Mouse (Mus musculus) right cerebral cortex, postnatal 36 days (tissue): ENCODE results near the gene Cyp4a32.
"Not testable (repeated sequence)": the region's sequence is repeated elsewhere in the genome, so short reads cannot be mapped to it uniquely, and the experiment has no call there.

ENCODE experiments used
- DNase-seq, 2 experiments: peaks; one replicate each; pipeline ENCODE4 v3.0.0; 2022; ENCODE audit warnings: low spot score in 2 of 2, mixed read lengths in 1 of 2

The Cyp4a32 gene

DNA sequence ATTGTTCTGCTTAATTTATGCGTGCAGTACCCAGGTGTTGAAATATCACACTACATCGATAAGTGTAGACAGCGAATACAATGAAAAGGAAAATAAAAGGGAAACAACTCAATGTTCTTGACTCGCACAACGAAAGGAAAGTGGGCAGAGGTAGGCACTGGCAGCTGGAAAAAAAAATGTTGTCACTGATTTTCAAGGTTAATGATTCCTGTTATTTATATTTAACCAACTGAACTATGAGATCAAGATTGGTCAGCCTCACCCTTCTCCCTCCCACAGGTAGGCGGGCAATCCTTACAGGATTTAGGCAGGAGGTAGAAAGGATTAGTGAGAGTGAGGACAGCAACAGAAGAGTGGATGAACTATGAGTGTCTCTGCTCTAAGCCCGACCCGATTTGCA lies at the start of gene Cyp4a32:
TSS of gene Cyp4a32 (plus strand) at position 359 of the 400 bp plus-strand sequence.
- not testable (repeated sequence) for DNase-seq

DNA sequence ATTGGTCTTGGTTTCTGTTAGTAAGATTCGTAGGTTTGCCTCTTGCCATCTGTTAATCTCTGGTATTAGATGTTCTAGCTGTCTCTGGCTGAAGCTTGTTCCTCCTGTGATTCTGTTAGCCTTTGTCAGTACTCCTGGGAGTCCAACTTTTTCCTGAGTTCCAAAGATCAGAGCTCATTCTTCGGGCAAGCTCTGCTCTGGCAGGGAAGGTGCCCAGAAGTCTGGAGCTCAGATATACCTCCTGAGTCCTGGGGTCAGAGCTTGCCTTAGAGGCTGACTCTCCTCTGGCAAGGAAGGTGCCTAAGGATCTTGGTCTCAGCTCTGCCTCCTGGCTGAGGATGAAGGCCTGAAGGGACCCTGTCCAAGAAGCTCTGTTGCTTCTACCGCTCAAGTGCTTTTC lies 48.0 kb upstream of the Cyp4a32 start:
- no peak for DNase-seq

DNA sequence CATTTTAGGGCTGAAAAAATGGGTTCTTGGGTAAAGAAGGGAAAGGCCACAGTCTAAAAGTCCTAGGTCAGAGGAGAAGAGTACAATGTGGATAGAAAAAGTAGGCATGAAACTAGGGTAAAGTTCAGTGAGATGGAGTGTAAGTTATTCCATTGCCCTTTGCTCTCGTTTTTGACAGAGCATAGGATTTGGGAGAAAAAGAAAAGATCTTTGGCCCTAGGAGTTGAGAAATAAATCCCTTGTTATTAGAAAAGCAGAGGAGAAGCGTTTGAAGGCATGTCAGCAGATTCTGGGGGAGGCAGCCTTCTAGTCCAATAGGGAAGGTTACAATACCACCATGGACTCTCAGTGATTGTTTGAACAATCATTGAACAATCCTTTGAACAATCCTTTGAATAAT lies 45.3 kb upstream of the Cyp4a32 start:
- no peak for DNase-seq

GRCm38 (mm10) chr4:115557861-115558561 lies 42.8 kb upstream of the Cyp4a32 start:
- DNase-seq, result no peak

DNA sequence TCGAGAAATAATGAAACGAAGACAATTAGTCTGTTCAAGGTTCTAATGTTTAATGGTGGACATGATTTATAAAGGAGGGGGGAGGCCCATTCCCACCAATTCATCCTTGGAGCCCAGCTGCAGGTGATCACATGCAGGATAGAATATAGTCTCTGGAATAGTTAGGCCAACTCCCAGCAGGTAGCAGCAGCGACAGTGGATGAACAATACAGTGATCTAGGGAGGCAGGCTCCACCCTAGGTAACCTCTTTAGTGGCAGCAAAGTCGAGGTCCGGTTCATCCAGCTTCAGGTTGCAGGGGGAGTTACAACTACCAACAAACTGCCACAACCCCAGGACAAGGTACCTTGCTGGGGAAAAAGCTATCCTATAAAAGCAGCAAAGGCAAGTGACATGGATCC lies 39.5 kb upstream of the Cyp4a32 start:
- DNase-seq, result not testable (repeated sequence)

GRCm38 (mm10) chr4:115563401-115563800 lies 37.4 kb upstream of the Cyp4a32 start, which contains the start of gene Cyp4a31:
Gene Cyp4a31 (plus strand): TSS chr4:115563649.
- no peak for DNase-seq

DNA sequence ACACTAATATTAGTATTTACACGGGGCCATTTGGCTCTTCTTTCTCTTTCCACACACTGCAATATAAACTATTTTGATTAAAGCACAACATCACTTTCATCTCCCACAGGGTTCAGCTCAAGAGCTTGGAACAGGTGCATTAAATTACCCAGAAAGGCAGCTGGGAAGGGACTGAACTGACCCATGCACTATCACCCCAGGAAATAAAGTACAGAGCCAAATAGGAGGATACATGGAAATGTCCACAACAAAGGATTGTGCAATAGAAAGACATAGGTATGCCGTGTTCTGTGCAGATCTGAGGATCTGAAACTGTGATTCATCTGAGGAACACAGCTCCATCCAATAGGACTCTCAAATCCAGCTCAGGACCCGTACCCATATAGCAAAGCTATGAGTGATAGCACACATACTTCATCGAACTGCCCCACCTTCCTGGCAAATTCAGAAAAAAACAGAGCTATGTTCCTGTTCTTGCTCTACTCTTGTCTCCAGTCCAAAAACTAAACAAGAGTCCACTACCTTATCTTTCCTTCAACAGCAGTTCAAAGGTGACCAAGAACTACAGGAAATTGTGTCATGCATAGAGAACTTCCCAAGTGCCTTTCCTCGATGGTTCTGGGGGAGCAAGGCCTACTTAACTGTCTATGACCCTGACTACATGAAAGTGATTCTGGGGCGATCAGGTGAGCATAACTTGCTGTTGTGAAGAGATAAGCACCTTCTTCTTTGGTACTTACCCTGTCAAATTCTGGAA lies 36.1 kb upstream of the Cyp4a32 start:
- DNase-seq, result not testable (repeated sequence)

DNA sequence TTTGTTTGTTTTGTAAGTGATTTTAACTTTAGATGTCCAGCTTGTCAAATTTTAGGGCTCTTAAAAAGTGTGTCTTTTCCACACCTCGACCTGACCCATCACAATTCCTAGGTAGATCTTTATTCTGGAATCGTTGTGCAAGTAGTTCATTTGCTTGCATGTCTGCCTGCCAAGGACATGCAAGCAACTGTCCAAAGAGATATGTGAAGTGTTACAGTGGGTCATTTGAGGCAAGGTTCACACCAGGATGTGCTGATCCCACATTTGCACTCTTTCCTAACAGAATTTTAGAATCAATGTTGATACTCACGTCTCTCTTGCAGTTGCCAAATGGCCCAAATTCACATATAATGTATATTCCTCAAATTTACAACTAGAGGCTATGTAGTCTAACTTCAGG lies 25.5 kb upstream of the Cyp4a32 start:
- no peak for DNase-seq

DNA sequence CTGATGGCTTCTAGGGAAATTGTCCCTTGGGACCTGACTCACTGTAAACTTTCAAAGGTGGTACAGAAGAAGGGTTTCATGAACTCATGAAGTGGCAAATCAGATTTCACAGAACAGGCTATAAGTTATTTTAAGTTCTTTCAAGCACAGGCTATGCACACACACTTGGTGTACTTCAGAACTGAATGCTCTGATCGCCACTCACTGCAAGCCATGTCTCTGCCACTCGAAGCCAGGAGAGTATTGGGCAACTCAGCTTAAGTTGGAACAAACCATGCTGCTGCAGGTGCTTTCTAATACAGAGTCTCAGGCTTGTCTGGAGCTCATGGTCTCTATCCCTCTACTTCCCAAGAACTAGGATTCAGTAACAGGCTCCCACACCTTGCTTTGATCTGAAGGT lies 25.0 kb upstream of the Cyp4a32 start:
- DNase-seq, result no peak

GRCm38 (mm10) chr4:115583036-115583435 lies 17.7 kb upstream of the Cyp4a32 start:
- DNase-seq, result no peak

DNA sequence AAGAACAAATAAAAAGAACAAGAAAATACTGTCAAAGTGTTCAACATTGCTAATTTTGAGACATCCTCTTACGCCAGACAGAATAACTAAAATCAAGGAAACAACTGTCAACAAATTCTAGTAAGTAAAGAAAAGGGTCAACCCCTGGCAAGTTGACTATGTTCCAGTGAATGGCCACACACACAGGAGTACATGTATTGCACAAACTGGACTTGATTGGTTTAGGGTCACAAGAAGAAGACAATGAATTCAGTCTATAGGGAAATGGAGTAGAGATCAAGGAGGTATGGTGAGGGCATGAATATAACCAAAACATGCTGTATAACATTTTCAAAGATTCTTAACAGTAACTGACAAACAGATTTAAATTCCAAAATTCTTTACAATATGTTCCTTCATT lies 4.4 kb upstream of the Cyp4a32 start:
- no peak for DNase-seq

- DNase-seq, result no peak
Measured at GRCm38 (mm10) chr4:115596824-115597336, 3.9 kb upstream of the Cyp4a32 start.

DNA sequence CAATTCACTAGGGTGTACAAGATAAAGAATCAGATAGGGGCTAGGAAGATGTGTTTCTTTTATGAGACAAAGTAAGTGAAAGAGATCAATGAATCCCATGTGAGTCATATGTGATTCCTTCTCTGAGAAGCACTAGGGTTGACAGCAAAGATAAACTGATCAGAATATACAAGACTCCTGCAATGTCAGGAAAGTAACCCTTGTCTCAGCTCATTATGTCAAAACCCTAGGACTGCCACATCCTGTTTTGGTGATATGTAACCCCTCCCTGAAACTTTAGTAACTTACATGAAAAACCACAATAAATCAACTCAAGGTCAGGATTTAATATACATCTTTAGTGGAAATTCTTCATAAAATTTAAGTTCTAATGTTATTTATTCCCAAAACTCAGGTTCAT lies 13.2 kb downstream of the Cyp4a32 start:
- DNase-seq, result no peak

DNA sequence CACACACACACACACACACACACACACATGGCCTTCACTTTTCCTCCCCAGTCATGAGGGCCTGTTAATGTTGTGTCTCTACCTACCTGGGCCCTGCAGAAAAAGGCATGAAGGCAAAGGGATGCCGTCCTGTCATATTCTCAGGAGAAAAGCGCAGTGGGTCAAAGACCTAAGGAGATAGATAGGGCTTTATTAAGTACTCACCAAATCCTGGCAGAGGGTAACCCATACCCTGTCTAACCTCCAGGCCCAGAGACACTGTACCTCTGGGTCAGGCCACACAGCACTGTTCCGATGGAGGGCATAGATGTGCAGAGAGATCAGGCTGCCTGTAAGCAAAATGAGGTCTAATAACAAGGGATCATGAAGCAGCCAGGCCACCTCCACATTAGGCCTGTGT lies 24.8 kb downstream of the Cyp4a32 start:
- not testable (repeated sequence) for DNase-seq

DNA sequence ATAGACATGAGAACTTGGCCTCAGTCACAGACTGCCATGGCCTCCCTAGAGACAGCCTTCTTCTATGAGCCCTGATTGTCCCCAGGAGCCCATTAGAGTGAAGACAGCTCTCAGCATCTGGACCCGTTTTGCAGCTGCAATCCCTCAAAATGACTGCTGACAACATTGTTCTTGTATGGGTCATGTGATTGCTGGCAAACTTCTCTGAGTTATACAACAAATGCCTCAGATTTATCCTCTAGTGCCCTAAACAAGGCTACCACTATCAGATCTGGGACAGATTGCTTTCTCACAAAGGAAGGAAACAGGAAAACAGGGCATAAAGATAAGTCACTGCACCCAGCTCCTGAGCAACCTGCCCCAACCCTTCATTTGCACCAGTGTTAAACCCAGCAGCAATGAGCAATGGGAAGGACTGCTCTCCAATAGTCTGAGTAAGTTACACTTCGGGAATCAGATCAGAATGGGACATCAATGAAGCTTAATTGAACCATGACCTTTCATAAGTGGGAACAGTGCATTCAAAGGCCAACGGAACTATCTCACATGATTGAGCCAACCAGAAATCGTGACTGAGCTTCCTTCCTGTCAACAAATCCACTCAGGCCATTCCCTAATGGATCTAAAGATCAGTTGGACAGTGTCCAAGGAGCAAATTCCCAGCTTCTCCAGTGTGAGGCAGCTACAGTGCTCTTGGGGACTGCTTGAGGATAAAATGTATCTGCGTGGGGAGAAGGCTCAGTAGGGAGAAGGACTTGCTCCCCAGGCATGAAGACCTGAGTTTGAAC lies 42.4 kb downstream of the Cyp4a32 start:
- DNase-seq, result no peak

GRCm38 (mm10) chr4:115645371-115645770 lies 44.6 kb downstream of the Cyp4a32 start:
- DNase-seq, result no peak

GRCm38 (mm10) chr4:115647580-115647979 lies 46.8 kb downstream of the Cyp4a32 start, which contains the start of gene Cyp4b1:
Gene Cyp4b1 (minus strand): TSS chr4:115647723.
- no peak for DNase-seq

- no peak for DNase-seq
Measured at GRCm38 (mm10) chr4:115648752-115649151, 48.0 kb downstream of the Cyp4a32 start.

- no peak for DNase-seq
Measured at GRCm38 (mm10) chr4:115649344-115649743, 48.6 kb downstream of the Cyp4a32 start.

- DNase-seq, result peak; percentile 16 to 65
Measured at GRCm38 (mm10) chr4:115650866-115651265, 50.1 kb downstream of the Cyp4a32 start.

DNA sequence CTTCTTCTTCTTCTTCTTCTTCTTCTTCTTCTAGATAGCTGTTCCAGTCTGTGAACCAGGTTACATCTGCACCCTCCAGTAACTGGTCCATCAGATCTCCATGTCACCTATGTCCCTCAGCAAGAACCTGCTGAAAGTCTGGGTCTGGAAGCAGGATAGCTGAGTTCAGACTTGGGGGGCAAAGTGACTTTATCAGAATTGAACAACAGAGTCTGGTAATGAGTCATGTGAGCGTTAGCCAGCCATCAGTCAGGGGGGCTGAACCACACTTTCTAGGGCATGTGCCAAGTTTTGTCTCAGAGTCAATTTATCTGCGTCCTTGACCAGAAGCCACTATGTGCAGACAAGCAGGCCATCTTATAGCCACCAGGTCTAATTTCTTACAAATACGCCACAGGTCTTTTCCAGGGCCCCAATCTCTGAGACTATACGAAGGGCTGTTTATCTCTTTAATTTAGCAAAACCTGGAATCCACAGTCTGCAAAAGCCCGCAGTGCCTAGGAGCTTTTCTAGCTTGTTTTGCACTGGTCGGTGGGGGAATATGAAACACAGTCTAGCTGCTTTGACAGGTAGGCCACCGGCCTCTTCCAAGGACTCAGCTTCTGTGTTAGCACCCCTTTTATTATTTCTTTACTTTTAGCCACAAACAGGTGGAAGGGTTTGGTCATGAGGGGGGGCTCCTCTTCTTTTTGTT lies 55.2 kb downstream of the Cyp4a32 start:
- DNase-seq, result not testable (repeated sequence)
